Mouse (Mus musculus): ENCODE data around the gene Agmat. TPM values are rescaled to one million over a fixed set of nuclear protein-coding genes. Genes with fewer than 3 reads are reported as not detected.

The Agmat gene
- polyA plus RNA-seq, 1 experiment from 2014 or later: 0.13 TPM

- Histone ChIP-seq H3K36me3 (ENCODE audit: control insufficient read depth, insufficient read depth, low read length) (no peaks in the 10 kb centered on the region), H3K4me3 (ENCODE audit: low read depth, low read length) (no peak overlapping the region), H3K27me3 (replicated peaks; ENCODE audit: control insufficient read depth, insufficient read depth, low read length) (no peaks in the 10 kb centered on the region), H3K9ac (ENCODE audit: low read depth, low read length) (no peak overlapping the region), H3K4me1 (ENCODE audit: control insufficient read depth, insufficient read depth, low read length) (peaks cover 19% of the 10 kb centered on the region), H3K4me2 (ENCODE audit: low read depth, low read length) (no peak overlapping the region), H3K9me3 (ENCODE audit: control insufficient read depth, low read length) (no peaks in the 10 kb centered on the region), H3K27ac (replicated peaks; ENCODE audit: low read depth, low read length) (no peak overlapping the region)
- DNase-seq (ENCODE audit: low spot score) (no peak), ATAC-seq (ENCODE audit: low read depth) (no peak)
- WGBS: 50% methylated on average over 3 of the region's 3 CpGs
These were observed 20.7 kb upstream of the Agmat start for GRCm38 (mm10) chr4:141725738-141726137.

DNA sequence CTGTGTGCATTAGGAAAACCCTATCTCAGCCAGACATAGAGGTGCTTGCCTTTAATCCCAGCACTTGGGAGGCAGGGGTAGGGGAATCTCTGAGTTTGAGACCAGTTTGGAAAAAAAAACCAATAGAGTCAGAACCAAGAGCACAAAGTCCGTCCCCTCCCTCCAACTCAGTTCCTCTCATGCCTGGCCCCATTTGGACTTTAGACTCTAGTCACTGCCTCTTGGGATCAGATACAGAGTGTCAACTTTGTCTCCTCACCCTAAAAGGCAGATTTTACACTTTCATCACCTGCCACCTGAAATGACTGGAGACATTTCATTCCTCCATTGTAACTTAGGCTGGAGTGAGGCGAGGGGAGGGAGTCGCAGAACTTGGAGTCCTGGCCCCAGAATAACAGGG, 17.2 kb upstream of the Agmat start:
- H3K36me3 ChIP-seq (ENCODE audit: control insufficient read depth, insufficient read depth, low read length): no peaks in the 10 kb centered on the region
- ATAC-seq (ENCODE audit: low read depth) (no peak), DNase-seq (ENCODE audit: low spot score) (no peak)
- peaks cover 2% of the 10 kb centered on the region; the same call in 1 of the 2 replicates for H3K4me1 ChIP-seq (ENCODE audit: control insufficient read depth, insufficient read depth, low read length)
- no peak overlapping the region for H3K9ac ChIP-seq (ENCODE audit: low read depth, low read length)
- 79% methylated on average over 3 of the region's 3 CpGs for WGBS
- H3K4me3 ChIP-seq (ENCODE audit: low read depth, low read length): no peak overlapping the region
- no peaks in the 10 kb centered on the region for H3K9me3 ChIP-seq (ENCODE audit: control insufficient read depth, low read length)
- H3K27ac ChIP-seq (replicated peaks; ENCODE audit: low read depth, low read length): no peak overlapping the region
- no peak overlapping the region for H3K4me2 ChIP-seq (ENCODE audit: low read depth, low read length)
- H3K27me3 ChIP-seq (replicated peaks; ENCODE audit: control insufficient read depth, insufficient read depth, low read length): no peaks in the 10 kb centered on the region

GRCm38 (mm10) chr4:141730401-141730800, 16.1 kb upstream of the Agmat start:
- Histone ChIP-seq H3K9ac (ENCODE audit: low read depth, low read length) (no peak overlapping the region), H3K27me3 (replicated peaks; ENCODE audit: control insufficient read depth, insufficient read depth, low read length) (no peaks in the 10 kb centered on the region), H3K4me3 (ENCODE audit: low read depth, low read length) (no peak overlapping the region), H3K9me3 (ENCODE audit: control insufficient read depth, low read length) (no peaks in the 10 kb centered on the region), H3K36me3 (ENCODE audit: control insufficient read depth, insufficient read depth, low read length) (no peaks in the 10 kb centered on the region), H3K4me1 (ENCODE audit: control insufficient read depth, insufficient read depth, low read length) (peaks cover 5% of the 10 kb centered on the region; the same call in 1 of the 2 replicates), H3K4me2 (ENCODE audit: low read depth, low read length) (no peak overlapping the region), H3K27ac (replicated peaks; ENCODE audit: low read depth, low read length) (no peak overlapping the region)
- WGBS: 80% methylated on average over 13 of the region's 13 CpGs
- no peak for DNase-seq (ENCODE audit: low spot score)
- ATAC-seq (ENCODE audit: low read depth): no peak

GRCm38 (mm10) chr4:141731766-141732165, 14.7 kb upstream of the Agmat start:
- Histone ChIP-seq H3K27ac (replicated peaks; ENCODE audit: low read depth, low read length) (no peak overlapping the region), H3K36me3 (ENCODE audit: control insufficient read depth, insufficient read depth, low read length) (no peaks in the 10 kb centered on the region), H3K9ac (ENCODE audit: low read depth, low read length) (no peak overlapping the region), H3K9me3 (ENCODE audit: control insufficient read depth, low read length) (no peaks in the 10 kb centered on the region), H3K4me2 (ENCODE audit: low read depth, low read length) (no peak overlapping the region), H3K27me3 (replicated peaks; ENCODE audit: control insufficient read depth, insufficient read depth, low read length) (no peaks in the 10 kb centered on the region), H3K4me3 (ENCODE audit: low read depth, low read length) (no peak overlapping the region), H3K4me1 (ENCODE audit: control insufficient read depth, insufficient read depth, low read length) (peaks cover 5% of the 10 kb centered on the region; the same call in 1 of the 2 replicates)
- ATAC-seq (ENCODE audit: low read depth) (no peak), DNase-seq (ENCODE audit: low spot score) (no peak)
- 80% methylated on average over 5 of the region's 5 CpGs for WGBS

- Histone ChIP-seq H3K4me2 (ENCODE audit: low read depth, low read length) (peak overlapping the region; percentile 62), H3K27me3 (replicated peaks; ENCODE audit: control insufficient read depth, insufficient read depth, low read length) (no peaks in the 10 kb centered on the region), H3K36me3 (ENCODE audit: control insufficient read depth, insufficient read depth, low read length) (no peaks in the 10 kb centered on the region), H3K9me3 (ENCODE audit: control insufficient read depth, low read length) (no peaks in the 10 kb centered on the region), H3K4me1 (ENCODE audit: control insufficient read depth, insufficient read depth, low read length) (peaks cover 5% of the 10 kb centered on the region; the same call in 1 of the 2 replicates), H3K27ac (replicated peaks; ENCODE audit: low read depth, low read length) (peak overlapping the region; percentile 83), H3K4me3 (ENCODE audit: low read depth, low read length) (peak overlapping the region; percentile 41), H3K9ac (ENCODE audit: low read depth, low read length) (peak overlapping the region; percentile 52)
- ATAC-seq (ENCODE audit: low read depth) (peak; percentile 99), DNase-seq (ENCODE audit: low spot score) (peak; percentile 98)
- 5% methylated on average over 24 of the region's 24 CpGs for WGBS
These were observed 11.8 kb upstream of the Agmat start for GRCm38 (mm10) chr4:141734446-141735205.

DNA sequence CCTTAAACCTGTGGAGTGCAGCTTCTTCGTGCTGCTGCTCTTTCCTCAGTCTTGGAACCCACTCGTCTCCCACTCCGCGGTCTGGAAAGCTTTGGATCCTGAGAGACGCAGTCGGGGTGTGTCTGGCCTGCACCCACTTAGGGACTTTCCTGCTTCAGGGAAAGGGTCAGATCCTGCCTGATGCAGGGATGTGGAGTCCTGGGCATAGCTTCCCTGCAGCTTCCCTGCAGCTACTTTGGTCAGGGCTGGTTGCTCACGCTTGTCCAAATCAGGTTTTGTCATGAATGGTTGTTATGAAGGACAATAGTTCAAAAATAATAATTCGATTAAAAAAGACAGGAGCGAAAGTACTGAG, 11.3 kb upstream of the Agmat start:
- no peaks in the 10 kb centered on the region for H3K9me3 ChIP-seq (ENCODE audit: control insufficient read depth, low read length)
- peak overlapping the region; percentile 52 for H3K9ac ChIP-seq (ENCODE audit: low read depth, low read length)
- peak overlapping the region; percentile 72 for H3K27ac ChIP-seq (replicated peaks; ENCODE audit: low read depth, low read length)
- H3K4me2 ChIP-seq (ENCODE audit: low read depth, low read length): peak overlapping the region; percentile 62
- H3K4me3 ChIP-seq (ENCODE audit: low read depth, low read length): peak overlapping the region; percentile 41
- H3K4me1 ChIP-seq (ENCODE audit: control insufficient read depth, insufficient read depth, low read length): peaks cover 5% of the 10 kb centered on the region; the same call in 1 of the 2 replicates
- no peak for DNase-seq (ENCODE audit: low spot score)
- WGBS: 23% methylated on average over 9 of the region's 9 CpGs
- ATAC-seq (ENCODE audit: low read depth): no peak
- H3K36me3 ChIP-seq (ENCODE audit: control insufficient read depth, insufficient read depth, low read length): no peaks in the 10 kb centered on the region
- no peaks in the 10 kb centered on the region for H3K27me3 ChIP-seq (replicated peaks; ENCODE audit: control insufficient read depth, insufficient read depth, low read length)

- WGBS: 63% methylated on average over 4 of the region's 4 CpGs
- H3K9me3 ChIP-seq (ENCODE audit: control insufficient read depth, low read length): no peaks in the 10 kb centered on the region
- H3K9ac ChIP-seq (ENCODE audit: low read depth, low read length): no peak overlapping the region
- ATAC-seq (ENCODE audit: low read depth): no peak
- no peaks in the 10 kb centered on the region for H3K36me3 ChIP-seq (ENCODE audit: control insufficient read depth, insufficient read depth, low read length)
- no peak overlapping the region for H3K4me3 ChIP-seq (ENCODE audit: low read depth, low read length)
- no peak overlapping the region for H3K27ac ChIP-seq (replicated peaks; ENCODE audit: low read depth, low read length)
- no peaks in the 10 kb centered on the region for H3K27me3 ChIP-seq (replicated peaks; ENCODE audit: control insufficient read depth, insufficient read depth, low read length)
- H3K4me1 ChIP-seq (ENCODE audit: control insufficient read depth, insufficient read depth, low read length): peaks cover 5% of the 10 kb centered on the region; the same call in 1 of the 2 replicates
- H3K4me2 ChIP-seq (ENCODE audit: low read depth, low read length): no peak overlapping the region
- no peak for DNase-seq (ENCODE audit: low spot score)
These were observed 9.6 kb upstream of the Agmat start for GRCm38 (mm10) chr4:141736856-141737255.

GRCm38 (mm10) chr4:141738015-141738414, 8.5 kb upstream of the Agmat start:
- Histone ChIP-seq H3K27ac (replicated peaks; ENCODE audit: low read depth, low read length) (no peak overlapping the region), H3K4me2 (ENCODE audit: low read depth, low read length) (no peak overlapping the region), H3K4me3 (ENCODE audit: low read depth, low read length) (no peak overlapping the region), H3K36me3 (ENCODE audit: control insufficient read depth, insufficient read depth, low read length) (no peaks in the 10 kb centered on the region), H3K9ac (ENCODE audit: low read depth, low read length) (no peak overlapping the region), H3K9me3 (ENCODE audit: control insufficient read depth, low read length) (no peaks in the 10 kb centered on the region), H3K27me3 (replicated peaks; ENCODE audit: control insufficient read depth, insufficient read depth, low read length) (no peaks in the 10 kb centered on the region), H3K4me1 (ENCODE audit: control insufficient read depth, insufficient read depth, low read length) (peaks cover 5% of the 10 kb centered on the region; the same call in 1 of the 2 replicates)
- no peak for DNase-seq (ENCODE audit: low spot score)
- no peak for ATAC-seq (ENCODE audit: low read depth)
- 68% methylated on average over 8 of the region's 8 CpGs for WGBS

DNA sequence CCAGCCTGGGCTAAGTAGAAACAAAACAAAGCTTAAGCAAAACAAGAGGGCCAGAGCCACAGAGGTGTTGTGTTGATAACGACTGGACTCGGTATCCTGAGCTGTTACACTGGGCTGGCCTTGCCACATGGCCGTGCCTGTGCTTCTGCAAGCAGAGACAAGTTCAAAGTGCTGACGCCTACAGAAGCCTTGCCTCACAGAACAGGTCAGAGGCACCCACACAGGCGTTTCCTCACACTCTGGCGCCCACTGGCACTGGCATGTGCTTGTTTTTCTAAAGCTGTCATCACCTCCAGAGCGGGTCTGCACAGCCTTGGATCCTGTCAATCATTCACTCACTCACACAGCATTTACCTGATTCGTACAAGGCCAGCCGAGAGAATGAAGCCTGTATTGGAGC, 4.6 kb upstream of the Agmat start:
- Histone ChIP-seq H3K36me3 (ENCODE audit: control insufficient read depth, insufficient read depth, low read length) (no peaks in the 10 kb centered on the region), H3K4me2 (ENCODE audit: low read depth, low read length) (no peak overlapping the region), H3K9ac (ENCODE audit: low read depth, low read length) (no peak overlapping the region), H3K4me1 (ENCODE audit: control insufficient read depth, insufficient read depth, low read length) (no peaks in the 10 kb centered on the region), H3K9me3 (ENCODE audit: control insufficient read depth, low read length) (no peaks in the 10 kb centered on the region), H3K4me3 (ENCODE audit: low read depth, low read length) (no peak overlapping the region), H3K27me3 (replicated peaks; ENCODE audit: control insufficient read depth, insufficient read depth, low read length) (no peaks in the 10 kb centered on the region), H3K27ac (replicated peaks; ENCODE audit: low read depth, low read length) (peak overlapping the region; percentile 34; the same call in 1 of the 2 replicates)
- peak; percentile 78 for ATAC-seq (ENCODE audit: low read depth)
- WGBS: 51% methylated on average over 9 of the region's 9 CpGs
- DNase-seq (ENCODE audit: low spot score): peak; percentile 73
